Mouse (Mus musculus) stomach, embryonic 14.5 days (tissue): Measurements from ENCODE around the gene Lpar3. TPM values are rescaled to one million over a fixed set of nuclear protein-coding genes. Genes with fewer than 3 reads are reported as not detected.

Experiments used
- ATAC-seq: fragments of 200-750 bp; cut with Nextera tagmentation; 2 replicates; pipeline ENCODE4 v1.8.0; 2017; ENCODE audit warnings: low read depth, moderate TSS enrichment; ENCODE audit not compliant: insufficient number of reproducible peaks, insufficient read depth, low FRiP score
- H3K27ac ChIP-seq: fragments of 300-500 bp; sonication (generic); 2 replicates; pipeline ENCODE4 v1.5.1; 2014; ENCODE audit warnings: mild to moderate bottlenecking, low read length, moderate library complexity, mixed read lengths
- H3K27me3 ChIP-seq: fragments of 300-500 bp; sonication (generic); 2 replicates; pipeline ENCODE4 v1.6.1; 2014; ENCODE audit warnings: low read length, control low read depth, mixed read lengths; ENCODE audit not compliant: control insufficient read depth, insufficient read depth
- H3K36me3 ChIP-seq: fragments of 300-500 bp; sonication (generic); 2 replicates; pipeline ENCODE4 v1.6.1; 2014; ENCODE audit warnings: mild to moderate bottlenecking, control low read depth, low read length, moderate library complexity, mixed read lengths; ENCODE audit not compliant: control insufficient read depth, insufficient read depth
- H3K4me1 ChIP-seq: fragments of 300-500 bp; sonication (generic); 2 replicates; pipeline ENCODE4 v1.6.1; 2014; ENCODE audit warnings: low read length, control low read depth, mixed read lengths; ENCODE audit not compliant: control insufficient read depth, insufficient read depth
- H3K4me2 ChIP-seq: fragments of 300-500 bp; sonication (generic); replicated peaks from 2 replicates; pipeline ENCODE4 v1.6.1; 2014; ENCODE audit warnings: low read depth, low read length, control low read depth
- H3K4me3 ChIP-seq: fragments of 300-500 bp; sonication (generic); 2 replicates; pipeline ENCODE4 v1.5.1; 2014; ENCODE audit warnings: low read depth, low read length, control low read depth
- H3K9ac ChIP-seq: fragments of 300-500 bp; sonication (generic); replicated peaks from 2 replicates; pipeline ENCODE4 v1.6.1; 2014; ENCODE audit warnings: low read depth, mild to moderate bottlenecking, control low read depth, low read length, moderate library complexity, mixed read lengths
- H3K9me3 ChIP-seq: fragments of 300-500 bp; sonication (generic); 2 replicates; pipeline ENCODE4 v1.6.1; 2016; ENCODE audit warnings: low read depth, low read length, control low read depth; ENCODE audit not compliant: control insufficient read depth
- WGBS: fragments of 180-500 bp; shearing (Covaris S2); extraction: QIAGEN DNeasy Blood & Tissue Kit; methylation state at CpG from one replicate; pipeline ENCODE4 v1.1.7; 2014; 5-methylcytosine and 5-hydroxymethylcytosine counted together
- polyA plus RNA-seq: library from polyadenylated mRNA; unstranded; fragments of >200 nt; fragmentation: Nextera tagmentation; extraction: Ambion mirVana; gene quantifications from 2 replicates; pipeline ENCODE4 v1.2.1, GENCODE M21; 2014

Lpar3 gene
- polyA plus RNA-seq, 1 experiment from 2014 or later: 1.2 TPM

DNA sequence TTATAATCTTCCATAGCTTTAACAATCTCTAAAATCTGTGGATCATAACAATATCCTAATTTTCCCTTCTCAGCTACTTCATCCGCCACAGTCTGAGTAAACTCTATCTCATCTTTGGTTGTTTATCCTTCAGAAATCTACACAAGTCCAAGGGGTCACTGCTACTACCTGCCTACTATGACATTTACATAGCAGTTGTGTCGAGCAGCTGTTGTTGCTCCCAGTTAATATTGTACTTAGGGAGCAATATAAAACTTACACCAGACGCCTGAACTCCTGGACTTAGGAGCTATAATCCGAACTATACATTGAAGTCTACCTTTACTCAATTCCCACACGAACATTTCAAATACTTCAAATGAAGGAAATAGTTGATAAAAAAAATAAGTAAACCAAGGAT lies 71.8 kb downstream of the Lpar3 start:
- 55% methylated on average over 5 of the region's 5 CpGs for WGBS
- ATAC-seq: no peak
- Histone ChIP-seq H3K9me3 (no peaks in the 10 kb centered on the region), H3K4me3 (no peak overlapping the region), H3K27me3 (no peaks in the 10 kb centered on the region), H3K4me1 (no peaks in the 10 kb centered on the region), H3K27ac (no peak overlapping the region), H3K36me3 (no peaks in the 10 kb centered on the region), H3K4me2 (no peak overlapping the region), H3K9ac (no peak overlapping the region)

GRCm38 (mm10) chr3:146302451-146302850 lies 81.7 kb downstream of the Lpar3 start:
- no peaks in the 10 kb centered on the region for H3K9me3 ChIP-seq
- ATAC-seq: no peak
- no peaks in the 10 kb centered on the region for H3K4me1 ChIP-seq
- no peak overlapping the region for H3K9ac ChIP-seq
- 73% methylated on average over 3 of the region's 3 CpGs for WGBS
- H3K27me3 ChIP-seq: no peaks in the 10 kb centered on the region
- H3K36me3 ChIP-seq: no peaks in the 10 kb centered on the region
- no peak overlapping the region for H3K27ac ChIP-seq
- H3K4me2 ChIP-seq: no peak overlapping the region
- H3K4me3 ChIP-seq: no peak overlapping the region

GRCm38 (mm10) chr3:146303194-146303593 lies 82.4 kb downstream of the Lpar3 start:
- no peak for ATAC-seq
- Histone ChIP-seq H3K9ac (no peak overlapping the region), H3K27ac (no peak overlapping the region), H3K4me1 (no peaks in the 10 kb centered on the region), H3K36me3 (no peaks in the 10 kb centered on the region), H3K9me3 (no peaks in the 10 kb centered on the region), H3K4me2 (no peak overlapping the region), H3K4me3 (no peak overlapping the region), H3K27me3 (no peaks in the 10 kb centered on the region)
- 72% methylated on average over 5 of the region's 5 CpGs for WGBS

DNA sequence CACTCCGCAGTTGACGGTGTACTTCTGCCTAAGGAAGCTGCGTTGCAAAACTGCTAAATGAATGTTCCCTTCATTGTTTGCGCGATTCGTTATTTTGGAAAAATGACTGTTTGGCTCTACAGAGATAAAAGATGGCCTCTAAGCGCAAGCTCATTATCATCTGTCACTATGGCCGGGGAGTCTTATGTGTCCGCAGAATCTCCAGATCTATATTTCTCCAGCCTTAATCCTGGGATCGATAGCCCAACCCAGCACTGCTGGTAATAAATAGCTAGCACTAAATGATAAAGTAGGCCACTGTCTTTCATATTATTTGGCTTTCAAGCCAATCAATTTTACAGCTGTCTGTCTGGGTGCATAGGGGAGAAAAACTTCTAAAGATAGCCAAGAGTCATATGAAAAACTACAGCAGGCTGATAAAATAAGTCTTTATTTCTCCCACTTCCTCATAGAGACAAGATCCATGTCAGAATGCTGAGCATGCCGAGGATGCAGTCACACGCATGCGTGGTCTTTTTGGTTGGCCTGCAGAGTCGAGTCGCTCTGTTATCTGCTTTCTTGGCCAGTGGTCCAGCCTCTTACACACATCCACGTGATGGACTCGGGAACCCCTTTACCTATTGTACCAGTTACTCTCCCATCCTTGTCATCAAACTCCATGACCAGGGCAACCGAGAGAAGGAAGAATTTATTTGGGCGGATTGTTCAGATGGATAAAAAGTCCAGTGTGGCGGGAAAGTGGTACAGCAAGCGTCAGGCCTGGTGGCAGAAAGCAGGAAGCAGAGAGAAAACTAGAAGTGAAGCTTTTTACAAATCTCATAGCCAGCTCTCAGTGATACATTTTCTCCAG lies 84.0 kb downstream of the Lpar3 start:
- ATAC-seq: no peak
- WGBS: 68% methylated on average over 21 of the region's 21 CpGs
- H3K4me3 ChIP-seq: no peak overlapping the region
- H3K36me3 ChIP-seq: no peaks in the 10 kb centered on the region
- no peaks in the 10 kb centered on the region for H3K4me1 ChIP-seq
- no peak overlapping the region for H3K9ac ChIP-seq
- H3K4me2 ChIP-seq: no peak overlapping the region
- no peaks in the 10 kb centered on the region for H3K9me3 ChIP-seq
- no peak overlapping the region for H3K27ac ChIP-seq
- H3K27me3 ChIP-seq: no peaks in the 10 kb centered on the region

- ATAC-seq: no peak
- H3K4me1 ChIP-seq: 0 out of 2 replicates have a peak, but pooled peaks cover 3% of the 10 kb centered on the region
- no peak overlapping the region for H3K4me3 ChIP-seq
- no peaks in the 10 kb centered on the region for H3K36me3 ChIP-seq
- H3K27me3 ChIP-seq: no peaks in the 10 kb centered on the region
- no peaks in the 10 kb centered on the region for H3K9me3 ChIP-seq
- H3K4me2 ChIP-seq: no peak overlapping the region
- 80% methylated on average over 3 of the region's 3 CpGs for WGBS
- no peak overlapping the region for H3K9ac ChIP-seq
- no peak overlapping the region for H3K27ac ChIP-seq
Observed at GRCm38 (mm10) chr3:146307341-146307740, 86.6 kb downstream of the Lpar3 start.

DNA sequence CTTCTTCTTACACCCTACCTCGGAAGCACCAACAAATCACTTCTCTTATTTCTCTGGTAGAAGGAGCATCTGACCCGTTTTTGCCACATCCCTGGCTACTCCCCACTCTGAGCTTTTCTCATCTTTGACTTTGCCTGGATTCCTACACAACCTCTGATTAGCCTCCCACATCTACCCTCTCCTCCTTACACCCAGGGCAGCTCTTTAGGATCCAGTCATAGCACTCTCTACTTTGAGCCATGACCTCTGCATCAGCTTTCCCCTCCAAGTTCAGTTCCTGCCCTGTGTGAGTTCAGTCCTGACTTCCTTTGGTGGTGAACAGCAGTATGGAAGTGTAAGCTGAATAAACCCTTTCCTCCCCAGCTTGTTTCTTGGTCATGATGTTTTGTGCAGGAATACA lies 87.1 kb downstream of the Lpar3 start:
- ATAC-seq: no peak
- H3K27ac ChIP-seq: no peak overlapping the region
- no peak overlapping the region for H3K4me2 ChIP-seq
- 0 out of 2 replicates have a peak, but pooled peaks cover 3% of the 10 kb centered on the region for H3K4me1 ChIP-seq
- no peaks in the 10 kb centered on the region for H3K36me3 ChIP-seq
- no peaks in the 10 kb centered on the region for H3K27me3 ChIP-seq
- H3K4me3 ChIP-seq: no peak overlapping the region
- WGBS: 66% methylated on average over 2 of the region's 2 CpGs
- no peaks in the 10 kb centered on the region for H3K9me3 ChIP-seq
- no peak overlapping the region for H3K9ac ChIP-seq

GRCm38 (mm10) chr3:146309586-146309985 lies 88.8 kb downstream of the Lpar3 start:
- H3K4me3 ChIP-seq: no peak overlapping the region
- H3K36me3 ChIP-seq: no peaks in the 10 kb centered on the region
- H3K9ac ChIP-seq: no peak overlapping the region
- no peaks in the 10 kb centered on the region for H3K27me3 ChIP-seq
- 80% methylated on average over 8 of the region's 8 CpGs for WGBS
- no peak overlapping the region for H3K27ac ChIP-seq
- H3K4me1 ChIP-seq: 0 out of 2 replicates have a peak, but pooled peaks cover 3% of the 10 kb centered on the region
- H3K9me3 ChIP-seq: no peaks in the 10 kb centered on the region
- H3K4me2 ChIP-seq: no peak overlapping the region
- ATAC-seq: no peak

GRCm38 (mm10) chr3:146311121-146311538 lies 90.4 kb downstream of the Lpar3 start:
- H3K9ac ChIP-seq: no peak overlapping the region
- H3K27me3 ChIP-seq: no peaks in the 10 kb centered on the region
- no peak overlapping the region for H3K27ac ChIP-seq
- no peaks in the 10 kb centered on the region for H3K36me3 ChIP-seq
- 0 out of 2 replicates have a peak, but pooled peaks cover 3% of the 10 kb centered on the region for H3K4me1 ChIP-seq
- H3K9me3 ChIP-seq: no peaks in the 10 kb centered on the region
- 20% methylated on average over 9 of the region's 9 CpGs for WGBS
- peak; percentile 46; the same call in 1 of the 2 replicates for ATAC-seq
- H3K4me2 ChIP-seq: 0 out of 2 replicates have a peak overlapping the region, but pooled peaks have one; percentile 4
- no peak overlapping the region for H3K4me3 ChIP-seq
